16 mouse cellular contexts compared by ENCODE assay signal in genomic region chr1:39644333-39644732, GRCm38 (mm10). TPM values are rescaled to one million over a fixed set of nuclear protein-coding genes. Genes with fewer than 3 reads are reported as not detected.
"Had no signal": no experiment of that assay in that cellular context is flagged by ENCODE, and none has a peak within 500 bp of the region (broad histone marks: within the 10 kb centered on the region; RNA-seq: fewer than 3 reads in every experiment).

No protein-coding gene starts in this region.

- ATAC-seq: liver, embryonic 12.5 days had no signal

- H3K27ac ChIP-seq: kidney, embryonic 15.5 days; left cerebral cortex, adult 2 months; limb, embryonic 15.5 days; liver, embryonic 12.5 days; midbrain, embryonic 10.5 days; neural tube, embryonic 15.5 days had no signal

- H3K4me2 ChIP-seq: kidney, embryonic 15.5 days; limb, embryonic 15.5 days; liver, embryonic 12.5 days; neural tube, embryonic 15.5 days had no signal

- H3K9ac ChIP-seq: kidney, embryonic 15.5 days; limb, embryonic 15.5 days; liver, embryonic 12.5 days; neural tube, embryonic 15.5 days had no signal

- H3K27me3 ChIP-seq: neural tube, embryonic 15.5 days had no signal

- DNase-seq: kidney, adult 2 months; kidney, postnatal 14 days; lung, adult 18-20 months; midbrain, embryonic 14.5 days; right cerebral cortex, adult 18-20 months; right cerebral cortex, postnatal 25 days; thymus, adult 2 months; thymus, postnatal 25 days had no signal

- H3K4me3 ChIP-seq: kidney, embryonic 15.5 days; left cerebral cortex, adult 2 months; limb, embryonic 15.5 days; liver, embryonic 12.5 days; midbrain, embryonic 10.5 days; myocyte; neural tube, embryonic 15.5 days had no signal

- H3K36me3 ChIP-seq: kidney, embryonic 15.5 days; limb, embryonic 15.5 days; liver, embryonic 12.5 days; midbrain, embryonic 10.5 days; neural tube, embryonic 15.5 days had no signal

- H3K9me3 ChIP-seq: kidney, embryonic 15.5 days; limb, embryonic 15.5 days; liver, embryonic 12.5 days; neural tube, embryonic 15.5 days had no signal

RNA-seq across cellular contexts. Expression of gene Creg2, which starts 6.9 kb away (rescaled TPM):
- polyA plus RNA-seq: limb, embryonic 11.5 days; liver, embryonic 12.5 days; myocyte had no signal
